Mouse (Mus musculus): ENCODE results near the gene Akap6.

Gene Akap6

DNA sequence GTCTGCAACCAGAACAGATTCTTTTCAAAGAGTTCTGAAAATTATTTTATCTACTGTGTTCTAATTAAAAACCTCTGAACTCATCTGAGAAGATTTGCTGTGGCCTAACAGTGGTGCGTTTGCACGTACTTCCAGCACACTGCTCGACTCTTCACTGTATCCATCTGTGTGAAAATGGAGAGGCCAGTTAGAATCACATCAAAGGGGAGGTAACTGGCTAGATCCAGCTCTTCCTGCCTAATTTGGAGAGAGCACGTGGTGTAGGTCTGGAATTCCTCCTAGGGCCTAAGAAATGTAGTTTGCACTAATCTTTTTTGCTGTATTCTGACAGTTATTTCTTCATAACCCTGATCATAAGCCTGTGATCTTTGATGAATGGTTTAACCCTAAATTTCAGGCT is 446.3 kb downstream of the Akap6 start:
- no peak for DNase-seq (ENCODE audit: low spot score in 2 of 2)

DNA sequence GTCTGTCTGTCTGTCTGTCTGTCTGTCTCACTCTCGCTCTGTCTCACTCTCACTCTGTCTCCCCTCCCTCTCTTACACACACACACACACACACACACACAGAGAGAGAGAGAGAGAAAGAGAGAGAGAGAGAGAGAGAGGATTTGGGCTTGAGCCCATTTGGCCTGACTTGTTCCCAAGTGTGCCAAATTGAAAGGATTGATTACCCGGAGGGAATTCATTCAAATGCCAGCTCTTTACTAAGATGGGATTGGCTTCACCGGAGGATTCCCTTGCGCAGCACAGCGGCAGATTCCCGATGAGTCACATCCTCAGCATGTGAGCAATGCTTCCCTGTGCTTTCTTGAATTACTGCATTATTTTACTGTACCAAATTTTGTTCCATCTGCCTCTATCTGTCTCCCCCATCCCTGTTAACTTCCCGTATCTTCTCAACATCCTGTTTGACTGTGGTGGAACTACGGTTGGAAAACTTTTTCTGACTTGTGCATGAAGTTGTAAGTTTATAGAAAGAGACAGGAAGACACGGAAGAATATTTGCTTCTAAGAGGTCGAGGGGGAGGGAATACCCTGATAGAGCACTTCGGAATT is 447.4 kb downstream of the Akap6 start:
- DNase-seq (ENCODE audit: low spot score in 2 of 2): peak; percentile 50 to 64

DNA sequence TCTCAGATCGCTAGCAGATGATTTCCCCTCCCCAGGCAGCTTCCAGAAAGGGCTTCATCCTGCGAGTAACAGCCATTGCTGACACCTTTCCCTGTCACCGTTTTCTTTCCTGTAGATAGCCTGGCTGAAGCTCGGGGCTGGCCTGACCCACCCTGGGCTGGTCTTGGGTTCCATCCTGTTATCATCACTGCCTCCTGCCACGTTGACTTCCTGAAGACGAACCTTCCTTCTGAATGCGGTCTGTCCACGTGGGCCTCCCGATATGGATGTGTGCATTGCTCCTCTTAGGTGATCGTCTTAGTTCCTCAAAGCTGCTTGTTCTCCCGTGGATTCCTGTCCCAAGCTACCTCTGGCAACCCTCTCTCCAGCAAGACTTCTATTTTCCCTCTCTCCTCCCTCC is 448.5 kb downstream of the Akap6 start:
- no peak for DNase-seq (ENCODE audit: low spot score in 2 of 2)

DNA sequence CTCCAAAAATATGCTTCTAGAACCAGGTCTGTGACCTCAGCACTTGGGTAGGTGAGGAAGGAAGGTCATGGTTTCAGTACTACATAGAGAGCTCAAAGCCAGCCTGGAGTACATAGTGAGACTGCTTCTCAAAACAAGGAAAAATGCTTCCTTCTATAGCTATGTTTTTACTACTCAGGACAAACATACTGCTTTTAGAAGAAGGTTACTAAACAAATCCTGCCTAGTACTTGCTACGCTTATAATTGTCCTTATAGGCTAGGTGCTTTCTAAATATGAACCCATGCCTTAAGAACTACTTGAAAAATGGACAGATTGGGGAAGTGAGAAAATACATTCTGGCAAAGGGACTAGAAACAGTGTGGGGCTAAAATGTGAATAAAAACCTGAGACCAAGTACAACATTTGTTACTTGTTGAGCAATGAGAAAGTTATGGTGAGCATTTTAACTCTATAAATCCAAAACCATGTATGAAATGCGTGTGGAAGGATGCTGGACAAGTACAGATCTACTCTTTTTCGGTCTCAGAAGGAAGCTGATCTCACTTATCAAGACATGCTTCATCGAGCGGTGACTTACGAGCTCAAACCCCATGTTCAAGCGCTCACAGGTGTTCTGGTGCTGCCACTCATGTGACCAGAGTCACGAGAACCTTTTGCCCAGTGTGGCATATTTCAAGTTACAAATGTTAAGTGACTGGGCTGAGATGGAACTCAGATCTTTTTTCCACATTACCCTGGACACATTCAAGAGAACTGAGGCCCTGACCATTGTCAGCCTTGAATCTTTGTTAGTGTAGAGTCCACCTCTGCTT is 469.2 kb downstream of the Akap6 start:
- no peak for DNase-seq (ENCODE audit: low spot score in 2 of 2)

DNA sequence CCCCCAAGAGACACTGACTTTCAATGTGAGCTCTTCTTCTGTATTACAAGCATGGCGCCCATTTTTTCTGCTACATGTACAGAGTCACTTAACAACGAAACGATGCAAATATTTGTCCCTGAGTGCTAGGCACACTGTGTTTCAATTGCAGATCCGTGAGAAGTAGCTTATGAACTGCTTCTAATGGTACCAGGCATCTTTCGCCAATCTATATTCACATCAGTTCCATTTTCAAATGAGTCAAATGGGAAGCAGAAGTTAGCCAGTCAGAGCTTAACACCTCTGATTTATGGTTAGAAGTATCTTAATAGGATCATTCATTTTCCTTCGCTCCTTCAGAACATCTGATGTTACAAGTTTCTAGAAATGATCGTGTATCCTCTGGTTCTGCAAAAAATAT is 492.3 kb downstream of the Akap6 start:
- no peak for DNase-seq (ENCODE audit: low spot score in 2 of 2)

DNA sequence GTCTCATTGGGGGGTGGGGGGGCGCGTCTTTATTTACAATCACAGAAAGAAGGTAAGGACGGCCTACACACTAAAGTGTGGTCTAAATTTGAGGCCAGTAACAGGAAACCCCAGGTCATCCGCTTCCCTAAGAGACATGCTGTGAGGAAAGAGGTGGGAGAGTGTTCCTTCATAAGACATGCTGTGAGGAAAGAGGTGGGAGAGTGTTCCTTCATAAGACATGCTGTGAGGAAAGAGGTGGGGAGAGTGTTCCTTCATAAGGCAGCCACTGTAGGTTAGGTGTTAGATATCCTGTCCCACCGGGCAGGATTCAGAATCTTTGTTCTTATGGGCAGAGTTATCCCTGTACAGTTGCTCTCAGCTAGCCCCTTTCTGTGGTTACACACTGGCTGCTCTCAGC is 494.5 kb downstream of the Akap6 start:
- DNase-seq (ENCODE audit: low spot score in 2 of 2): peak in 1 of 2 experiments; percentile 2
